Mouse (Mus musculus) kidney, adult 2 months (tissue): ENCODE data around the gene Selenoo.

Experiments used
- CTCF ChIP-seq: fragments of 200-500 bp; conservative IDR thresholded peaks from 2 replicates; pipeline ENCODE4 v1.5.1; 2011; ENCODE audit warnings: low read depth, mild to moderate bottlenecking, control low read depth, low read length, moderate library complexity, mixed read lengths; ENCODE audit not compliant: insufficient read depth, insufficient read length
- POLR2A ChIP-seq: fragments of 200-500 bp; IDR thresholded peaks from one replicate; pipeline ENCODE4 v1.6.1; 2011; ENCODE audit warnings: low read depth, low read length, control low read depth

- TF ChIP-seq POLR2A = no peak
- no peak for TF ChIP-seq CTCF
Observed at GRCm38 (mm10) chr15:89098616-89099015, 9.7 kb downstream of the Selenoo start.
